16 mouse cellular contexts compared by ENCODE assay signal in the genomic region with DNA sequence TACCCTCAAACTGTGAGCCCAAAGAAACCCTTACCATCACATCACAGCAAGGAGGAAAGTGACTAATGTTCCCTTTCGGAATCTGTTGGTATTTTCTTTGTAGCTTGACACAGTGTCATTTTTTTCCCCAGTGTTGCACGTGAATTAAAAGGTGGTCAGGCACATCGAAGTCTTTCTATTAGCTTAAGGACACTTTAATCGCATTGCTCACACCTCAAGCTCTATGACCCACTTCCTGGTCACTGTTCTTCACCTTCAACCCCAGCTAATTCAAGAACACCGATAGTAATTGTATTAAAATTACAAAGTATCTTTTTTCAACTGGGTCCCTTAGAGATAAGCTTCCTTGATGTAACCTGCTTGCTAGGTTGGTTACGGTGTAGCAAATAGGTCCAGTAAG.
"Had no signal": no experiment of that assay in that cellular context is flagged by ENCODE, and none has a peak within 500 bp of the region (broad histone marks: within the 10 kb centered on the region; RNA-seq: fewer than 3 reads in every experiment).

No protein-coding gene starts in this region.

- DNase-seq: retina, postnatal 1 day; right cerebral cortex, adult 18-20 months; right cerebral cortex, postnatal 14 days; right cerebral cortex, postnatal 25 days; right cerebral cortex, postnatal 4 days; spleen, adult 18-20 months; thymus, adult 18-20 months; thymus, adult 2 months; thymus, postnatal 14 days; thymus, postnatal 25 days; thymus, postnatal 36 days; thymus, postnatal 4 days had no signal

- H3K9ac ChIP-seq: neural tube, embryonic 12.5 days; neural tube, embryonic 13.5 days; neural tube, embryonic 15.5 days; stomach, embryonic 15.5 days had no signal

- H3K27me3 ChIP-seq: neural tube, embryonic 12.5 days; stomach, embryonic 15.5 days had no signal

- H3K27ac ChIP-seq: neural tube, embryonic 12.5 days; neural tube, embryonic 13.5 days; neural tube, embryonic 15.5 days; stomach, embryonic 15.5 days had no signal

- H3K4me1 ChIP-seq: stomach, embryonic 15.5 days had no signal

- H3K9me3 ChIP-seq: neural tube, embryonic 12.5 days; neural tube, embryonic 13.5 days; neural tube, embryonic 15.5 days; stomach, embryonic 15.5 days had no signal

- H3K4me2 ChIP-seq: neural tube, embryonic 12.5 days; neural tube, embryonic 13.5 days; neural tube, embryonic 15.5 days; stomach, embryonic 15.5 days had no signal

- H3K4me3 ChIP-seq: neural tube, embryonic 12.5 days; neural tube, embryonic 13.5 days; neural tube, embryonic 15.5 days; stomach, embryonic 15.5 days had no signal

- H3K36me3 ChIP-seq: neural tube, embryonic 12.5 days; neural tube, embryonic 13.5 days; neural tube, embryonic 15.5 days; stomach, embryonic 15.5 days had no signal
